Mouse (Mus musculus) cerebellum, postnatal 25 days (tissue): Measurements from ENCODE around the gene Gsto2.
"Not testable (repeated sequence)": the region's sequence is repeated elsewhere in the genome, so short reads cannot be mapped to it uniquely, and the experiment has no call there.

Experiments used
- DNase-seq, 2 experiments: peaks; one replicate each; pipeline ENCODE4 v3.0.0; 2021; ENCODE audit warnings: mixed read lengths in 2 of 2

Gsto2 gene

DNA sequence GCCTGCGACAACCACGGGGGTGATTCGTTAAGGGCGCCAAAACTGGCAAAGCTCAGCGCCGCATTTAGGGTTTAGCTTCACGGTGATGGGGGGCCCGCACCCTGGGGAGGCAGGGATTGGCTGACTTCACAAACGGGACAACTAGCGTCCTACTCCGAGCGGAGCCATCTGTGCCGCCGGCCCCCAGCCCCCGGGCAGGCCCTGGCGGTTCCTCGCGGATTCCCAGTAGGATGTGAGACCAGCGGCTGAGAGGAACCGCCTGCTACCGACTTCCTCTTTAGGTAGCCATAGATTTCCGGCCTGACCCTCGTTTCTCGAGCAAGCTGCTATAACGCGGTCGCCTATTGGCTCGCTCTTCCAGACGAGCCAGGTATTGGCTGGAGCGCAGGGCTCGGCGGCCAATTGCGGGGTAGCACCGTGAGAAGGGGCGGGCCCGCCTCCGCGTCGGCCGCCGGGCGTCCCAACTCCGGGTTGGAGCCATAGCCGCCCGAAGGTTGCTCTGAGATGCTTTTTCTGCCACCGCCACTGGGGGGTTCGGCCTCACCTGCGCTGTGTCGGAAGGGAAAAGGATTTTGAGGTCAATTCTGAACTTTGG, at the start of gene Gsto2:
Gene Gsto2, plus strand, starts transcription at position 182 of the 595 bp plus-strand sequence.
- DNase-seq, result peak; percentile 95 to 97

DNA sequence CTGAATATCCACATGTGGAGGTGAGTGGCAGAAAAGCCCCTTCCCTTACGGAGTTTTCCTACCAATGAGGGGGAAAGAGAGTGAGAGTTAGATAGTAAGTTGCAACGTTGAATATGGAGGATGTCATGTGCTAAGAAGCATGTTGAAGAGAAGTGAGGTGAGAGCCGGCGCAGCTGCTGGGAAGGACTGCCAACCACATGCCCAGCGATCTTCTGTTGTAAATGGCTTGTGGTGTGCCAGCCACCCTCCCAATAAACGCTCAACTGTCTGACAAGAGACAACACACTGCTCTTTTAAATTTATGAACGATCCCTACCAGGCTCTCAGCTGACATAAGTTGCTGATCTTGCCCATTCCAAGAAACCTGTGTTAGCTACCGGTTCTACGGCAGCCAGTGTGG, 47.6 kb upstream of the Gsto2 start:
- no peak for DNase-seq

DNA sequence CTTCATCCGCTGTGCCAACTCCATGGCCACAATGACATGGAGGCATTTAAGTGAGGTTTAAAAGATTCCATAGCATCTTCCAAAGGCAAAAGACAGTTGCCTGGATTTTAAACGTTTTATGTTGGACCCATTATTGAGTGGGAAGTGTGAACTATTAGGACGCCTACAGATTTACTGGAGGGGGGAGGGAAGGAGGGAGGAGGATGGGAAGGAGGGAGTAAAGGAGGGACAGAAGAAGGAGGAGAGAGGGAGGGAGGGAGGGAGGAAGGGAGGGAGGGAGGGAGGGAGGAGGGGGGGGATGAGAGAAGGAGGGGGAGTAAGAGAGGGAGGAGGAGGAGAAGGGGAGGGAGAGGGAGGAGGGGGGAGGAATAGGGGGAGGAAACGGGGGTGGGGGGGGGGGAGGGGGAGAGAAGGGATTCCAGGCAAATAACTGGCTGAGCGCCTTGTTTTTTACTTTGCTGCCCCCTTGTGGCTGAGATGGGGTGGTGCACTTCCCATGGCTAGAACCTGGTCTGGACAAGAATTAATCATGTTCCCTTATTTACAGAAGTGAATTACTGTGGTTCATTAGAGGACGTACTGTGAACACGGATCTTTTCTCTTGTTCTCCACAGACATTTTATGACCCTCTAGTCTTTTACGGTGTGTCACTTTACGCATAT, 44.4 kb upstream of the Gsto2 start:
- DNase-seq, result peak; percentile 78 to 82

DNA sequence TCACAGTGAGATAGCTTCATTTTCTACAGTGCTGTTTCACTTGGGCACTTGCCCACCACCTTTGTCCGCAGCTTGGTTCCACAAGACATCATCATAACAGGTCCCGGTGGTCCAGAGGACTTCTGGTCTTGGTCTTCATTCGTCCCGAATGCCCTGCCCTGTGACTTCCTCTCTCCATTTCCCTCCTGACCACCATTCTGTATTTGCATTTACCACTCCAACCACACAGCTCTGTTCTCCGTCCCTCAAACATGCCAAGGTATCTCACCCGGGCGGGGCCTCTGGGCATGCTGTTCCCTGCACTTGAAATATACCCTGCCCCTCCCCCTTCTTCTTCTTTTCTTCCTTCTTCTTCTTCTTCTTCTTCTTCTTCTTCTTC, 43.9 kb upstream of the Gsto2 start:
- peak in 1 of 2 experiments; percentile 7 for DNase-seq

DNA sequence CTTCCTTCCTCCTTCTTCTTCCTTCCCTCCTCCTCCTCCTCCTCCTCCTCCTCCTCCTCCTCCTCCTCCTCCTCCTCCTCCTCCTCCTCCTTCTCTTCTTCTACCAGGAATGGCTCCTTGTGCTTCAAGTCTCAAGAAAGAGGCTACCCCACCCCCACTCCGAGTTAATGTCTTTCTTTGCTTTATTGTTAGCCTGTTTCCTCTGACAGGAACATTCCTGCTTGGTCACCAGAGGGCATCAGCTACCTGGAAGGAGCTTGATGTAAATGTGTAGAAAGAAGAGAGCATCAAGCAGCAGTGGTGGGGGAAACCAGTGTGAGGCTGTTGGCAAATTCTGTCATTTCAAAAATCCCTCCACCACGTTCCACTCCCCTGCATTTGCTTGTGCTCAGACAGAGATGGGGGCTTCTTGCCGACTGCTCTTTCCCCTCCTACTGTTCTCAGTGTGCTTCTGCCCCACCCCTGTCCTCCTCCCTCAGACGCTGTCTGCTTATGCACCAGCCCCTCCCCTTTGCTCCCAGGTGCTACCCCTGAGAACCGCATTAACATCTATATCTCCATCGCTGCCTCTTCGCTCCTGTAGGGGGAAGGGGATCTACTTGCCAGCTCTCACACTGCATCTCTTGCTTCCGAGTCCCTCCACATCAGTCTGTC, 43.1 kb upstream of the Gsto2 start:
- peak in 1 of 2 experiments; percentile 19 for DNase-seq

DNA sequence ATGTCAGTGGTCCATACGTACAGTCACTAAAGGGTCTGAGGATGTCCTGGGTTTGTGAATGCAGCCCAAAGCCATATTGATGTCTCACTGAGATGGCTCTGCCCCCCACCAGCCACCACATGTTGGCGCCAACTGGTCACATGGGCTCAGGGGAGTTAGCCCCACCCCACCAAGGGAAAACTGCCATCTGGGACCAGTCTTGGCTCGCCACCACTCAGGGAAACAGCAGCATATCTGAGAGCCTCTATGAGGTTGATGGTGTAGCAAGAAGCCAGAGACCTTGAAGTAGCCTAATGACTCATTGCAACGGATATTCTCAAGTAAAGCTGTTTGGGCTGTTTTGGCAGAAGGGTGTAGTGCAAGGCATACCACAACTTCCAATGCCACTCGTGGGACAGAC, 41.3 kb upstream of the Gsto2 start:
- no peak for DNase-seq

DNA sequence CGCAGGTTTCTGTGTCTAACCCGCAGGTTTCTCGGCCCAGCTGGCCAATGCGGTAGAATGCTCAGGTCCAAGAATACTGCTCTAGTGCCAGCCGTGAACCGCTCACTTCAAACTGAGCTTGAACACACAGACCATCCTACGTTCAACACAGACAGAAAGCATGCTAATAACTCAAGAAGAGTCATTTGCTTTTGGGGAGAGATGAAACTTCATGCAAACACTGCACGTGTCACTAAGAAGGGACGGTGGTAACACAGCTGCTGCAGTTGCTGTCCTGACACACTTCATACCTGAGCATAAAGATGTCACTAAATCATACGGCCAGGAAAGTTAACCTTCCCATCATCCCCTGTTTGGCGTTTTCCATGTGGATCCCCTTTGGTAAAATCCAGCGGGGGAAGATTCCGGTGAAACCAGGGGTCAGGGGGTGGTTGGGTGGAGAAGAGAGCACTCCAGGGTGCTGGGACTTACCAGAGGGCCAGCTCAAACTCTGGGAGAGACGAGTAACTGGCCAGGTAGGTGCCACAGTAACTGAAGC, 35.4 kb upstream of the Gsto2 start:
- no peak for DNase-seq

DNA sequence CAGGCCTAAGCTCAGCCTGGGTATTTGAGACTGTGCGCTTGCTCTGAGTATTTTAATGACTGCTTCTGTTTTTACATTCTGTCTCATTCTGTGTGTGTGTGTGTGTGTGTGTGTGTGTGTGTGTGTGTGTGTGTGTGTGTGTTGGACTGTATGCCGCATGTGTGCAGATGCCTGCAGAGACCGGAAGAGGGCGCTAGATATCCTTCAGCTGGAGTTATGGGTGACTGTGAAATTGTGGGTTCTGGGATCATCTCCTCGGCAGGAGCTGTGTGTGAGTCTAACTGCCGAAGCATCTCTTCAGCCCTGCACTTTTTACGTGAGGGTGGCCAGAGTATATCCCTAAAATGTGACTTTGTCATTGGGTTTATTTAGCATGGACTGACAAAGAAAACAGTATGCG, 34.2 kb upstream of the Gsto2 start:
- DNase-seq, result no peak

DNA sequence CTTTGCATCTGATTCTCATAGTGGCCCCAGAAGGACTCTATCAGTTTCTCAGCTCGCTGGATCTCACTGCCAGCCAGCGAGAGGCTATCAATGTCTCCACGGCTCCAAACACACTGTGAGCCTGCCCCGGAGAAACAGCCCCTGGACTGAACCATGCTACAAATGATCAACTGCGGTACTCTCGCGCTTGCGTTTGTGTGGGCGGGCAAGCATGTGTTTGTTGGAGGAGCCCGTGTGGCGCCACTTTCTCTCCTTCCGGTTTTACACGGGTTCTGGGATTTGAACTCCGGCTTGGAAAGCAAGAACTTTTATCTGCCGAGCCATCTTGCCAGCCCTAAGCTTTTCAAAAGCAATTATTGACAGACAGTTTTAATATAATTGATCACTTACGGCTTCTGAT, 33.0 kb upstream of the Gsto2 start:
- DNase-seq, result no peak

DNA sequence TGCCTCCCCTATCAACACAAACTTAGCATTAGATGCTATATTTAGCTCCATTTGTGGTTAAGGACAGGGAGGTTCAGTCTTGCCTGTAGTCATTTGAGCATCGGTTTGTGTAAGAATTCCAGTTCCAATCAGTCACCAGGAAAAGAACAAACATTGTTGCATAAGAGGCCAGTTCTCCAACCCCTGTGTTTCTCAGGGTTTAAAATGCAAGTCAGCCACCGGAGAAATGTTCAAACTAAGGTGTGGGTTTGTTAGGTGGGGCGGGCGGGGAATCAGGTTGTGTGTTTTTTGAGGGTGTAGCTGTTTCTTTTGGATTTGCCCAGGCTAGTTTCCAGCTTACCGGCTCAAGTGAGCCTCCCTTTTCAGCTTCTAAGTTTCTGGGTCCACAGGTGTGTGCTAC, 30.7 kb upstream of the Gsto2 start:
- DNase-seq, result no peak

DNA sequence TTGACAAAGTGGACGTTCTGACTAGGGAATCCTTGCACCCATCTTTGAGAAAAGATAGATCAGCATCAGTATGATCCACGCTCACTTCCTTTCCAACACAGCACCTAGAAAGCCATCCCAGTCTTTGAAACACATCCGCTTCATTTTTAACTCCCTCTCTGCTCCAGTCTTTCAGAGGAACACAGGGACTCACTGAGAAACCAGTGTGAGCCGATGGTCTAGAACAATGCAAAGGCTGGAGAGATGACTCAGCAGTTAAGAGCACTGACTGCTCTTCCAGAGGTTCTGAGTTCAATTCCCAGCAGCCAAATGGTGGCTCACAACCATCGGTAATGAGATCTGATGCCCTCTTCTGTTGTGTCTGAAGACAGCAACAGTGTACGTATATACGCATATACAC, 29.6 kb upstream of the Gsto2 start:
- no peak for DNase-seq

DNA sequence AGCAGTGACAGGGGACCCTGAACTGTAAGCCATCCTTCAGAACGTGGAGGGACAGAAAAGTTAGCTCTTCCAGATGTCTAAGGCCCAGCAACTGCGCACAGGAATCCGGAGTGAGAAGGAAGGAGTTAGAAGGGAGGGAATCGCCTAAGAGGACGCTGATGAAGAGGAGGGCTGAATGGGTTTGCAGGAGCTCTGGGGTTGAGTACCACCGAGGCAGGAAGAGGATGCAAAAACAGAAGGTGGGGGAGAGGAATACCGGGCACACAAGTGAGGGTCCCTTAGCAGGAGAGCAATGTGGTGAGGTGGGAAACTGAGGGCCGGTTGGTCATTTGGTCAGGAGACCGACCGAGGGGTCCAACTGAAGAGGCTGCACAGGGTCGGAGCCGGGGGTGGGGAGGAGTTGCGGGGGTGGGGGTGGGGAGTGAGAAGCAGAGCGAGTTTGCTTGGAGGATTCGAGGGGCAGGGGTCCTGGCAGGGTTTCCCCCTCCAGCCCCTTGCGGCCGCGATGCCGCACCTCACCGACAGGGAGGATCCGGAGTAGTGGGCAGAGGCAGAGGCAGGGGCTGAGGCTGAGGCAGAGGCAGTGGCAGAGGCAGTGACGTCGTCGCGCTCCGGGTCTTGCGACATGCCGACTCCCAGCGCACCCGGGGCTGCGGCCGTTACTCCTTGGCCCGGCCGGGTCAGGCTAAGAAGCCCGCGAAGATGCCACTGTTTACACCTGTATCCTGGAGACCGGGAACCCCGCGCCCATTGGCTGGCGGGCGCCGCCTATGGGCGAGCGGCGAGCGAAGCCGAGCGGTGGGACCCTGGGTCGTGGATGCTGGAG, 28.4 kb upstream of the Gsto2 start:
- peak; percentile 67 to 78 for DNase-seq

DNA sequence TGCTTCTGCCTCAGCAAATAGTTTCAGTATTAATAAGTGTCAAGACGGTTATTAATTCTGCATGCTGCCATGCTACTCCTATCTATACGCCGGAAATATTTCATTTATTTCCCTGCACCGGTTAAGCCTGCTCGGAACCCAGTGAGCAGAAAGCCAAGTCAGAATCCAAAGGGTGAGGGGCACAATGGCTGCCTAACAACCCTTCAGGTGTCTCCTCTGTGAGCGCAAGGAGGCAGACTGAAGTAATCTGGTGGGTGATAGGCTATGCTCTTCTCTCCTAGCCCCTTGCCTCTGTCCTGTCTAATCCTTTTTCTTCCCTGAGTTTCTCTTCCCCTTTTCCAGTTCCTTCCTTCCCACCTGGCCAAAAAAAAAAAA, 27.8 kb upstream of the Gsto2 start:
- no peak for DNase-seq

DNA sequence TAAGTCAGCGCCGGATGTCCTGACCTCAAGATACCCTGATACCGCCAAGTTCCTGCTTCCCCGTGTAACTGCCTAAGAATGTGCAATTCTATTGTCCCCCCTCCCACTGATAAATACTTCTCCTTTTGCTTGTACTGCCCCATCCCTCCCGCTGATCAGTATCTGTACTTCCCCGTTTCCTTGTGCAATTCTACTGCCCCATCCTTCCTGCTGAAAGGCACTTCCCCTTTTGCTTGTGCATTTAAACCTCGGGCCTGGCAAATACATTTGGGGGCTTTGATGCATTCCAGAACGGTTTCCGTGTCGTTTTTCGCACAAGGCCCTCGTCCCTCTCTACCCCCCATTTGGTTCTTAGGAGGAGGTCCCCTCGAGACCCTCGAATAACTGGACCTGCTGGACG, 24.1 kb upstream of the Gsto2 start:
- not testable (repeated sequence) for DNase-seq

DNA sequence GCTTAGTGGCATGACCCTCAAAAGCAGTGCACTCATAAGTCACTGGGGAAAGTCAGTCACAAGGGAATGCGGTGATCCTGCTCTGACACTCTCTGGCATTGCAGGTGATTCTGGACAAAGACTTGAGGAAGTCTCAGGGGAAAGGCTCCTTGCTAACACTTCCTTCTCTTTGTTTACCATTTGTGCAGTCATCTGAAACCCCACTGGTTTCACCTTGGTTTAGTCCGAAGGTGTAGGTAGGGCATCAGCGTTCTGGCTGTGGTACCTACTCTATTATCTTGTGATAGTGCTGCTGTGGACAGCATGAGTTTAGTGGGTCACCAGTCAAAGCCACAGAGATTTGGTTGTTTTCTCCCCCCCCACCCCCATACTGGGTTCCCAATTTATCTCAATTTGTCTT, 15.6 kb upstream of the Gsto2 start:
- DNase-seq, result no peak

DNA sequence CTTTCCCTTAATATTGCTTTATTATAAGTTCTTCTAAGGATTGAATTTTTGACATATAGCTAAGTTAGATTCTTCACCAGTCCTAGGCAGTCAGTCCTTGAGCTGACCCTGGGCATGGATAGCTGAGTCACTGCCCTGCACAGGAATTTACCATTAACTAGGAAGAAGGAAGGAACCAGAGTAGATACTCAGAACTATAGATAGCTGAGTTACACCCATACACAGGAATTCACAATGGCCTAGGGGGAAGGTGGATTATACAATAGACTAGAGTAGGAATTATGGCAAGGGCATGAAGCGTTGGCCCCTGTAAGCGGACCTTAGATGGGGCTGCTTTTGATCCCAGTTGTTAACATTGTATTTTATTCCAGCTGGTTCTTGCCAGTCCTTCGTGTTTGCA, 13.2 kb upstream of the Gsto2 start:
- DNase-seq, result not testable (repeated sequence)

DNA sequence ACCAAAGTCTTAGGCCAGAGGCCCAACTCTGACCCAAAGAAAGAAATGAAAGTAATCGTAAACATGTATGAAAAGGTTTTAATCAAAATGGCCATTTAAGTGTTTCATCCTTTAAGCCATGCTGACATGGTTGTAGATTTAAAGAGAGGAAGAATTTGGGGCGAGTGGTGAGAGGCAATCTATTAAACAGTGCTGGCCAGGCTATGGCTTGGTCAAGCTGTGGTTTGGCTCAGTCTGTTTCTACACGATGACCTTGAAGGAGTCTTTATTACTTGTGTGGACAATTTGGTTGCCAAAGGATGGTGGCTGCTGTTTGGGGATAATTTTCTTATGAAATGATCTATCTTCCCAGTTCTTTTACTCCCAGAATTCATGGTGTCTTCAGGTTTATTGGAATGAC, 12.3 kb upstream of the Gsto2 start:
- no peak for DNase-seq

DNA sequence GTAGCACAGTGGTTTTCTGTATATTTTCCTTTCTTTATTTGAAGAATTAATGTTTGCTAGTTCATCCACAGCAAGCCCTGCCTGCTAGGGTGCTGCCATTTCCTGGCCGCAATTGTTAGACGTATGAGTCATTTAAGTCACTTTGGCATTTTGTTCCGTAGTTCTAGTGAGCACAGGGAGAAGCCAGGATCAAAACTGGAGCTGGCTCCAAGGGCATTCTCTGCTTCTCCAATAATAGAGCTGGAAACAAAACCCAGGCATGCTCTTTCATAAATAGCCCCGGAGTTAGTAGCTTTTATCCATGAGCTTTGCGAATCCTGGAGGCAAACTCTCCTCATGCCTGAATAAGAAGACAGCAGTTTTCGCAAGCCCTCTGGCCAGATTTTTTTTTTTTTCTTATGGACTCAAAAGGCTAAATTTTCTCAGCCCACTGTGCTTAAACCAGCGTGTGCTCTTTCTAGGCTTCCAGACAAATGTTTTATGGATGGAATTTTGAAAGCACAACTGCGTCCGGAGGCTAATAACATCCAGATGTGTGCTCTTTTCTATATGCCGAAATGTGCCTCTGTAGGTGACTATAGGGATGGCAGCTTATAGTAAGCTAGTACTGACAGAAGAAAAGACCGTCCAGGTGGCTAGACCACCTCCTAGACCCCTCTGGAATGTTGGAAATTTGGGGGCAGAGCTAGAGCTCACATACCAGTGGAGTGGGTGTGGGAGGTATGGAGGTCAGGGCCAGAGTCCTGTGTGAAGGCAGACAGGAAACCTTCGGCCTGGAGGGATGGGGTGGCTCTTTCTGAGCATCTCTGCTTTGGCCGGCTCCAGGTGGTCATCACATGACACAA, 11.2 kb upstream of the Gsto2 start:
- DNase-seq, result no peak

DNA sequence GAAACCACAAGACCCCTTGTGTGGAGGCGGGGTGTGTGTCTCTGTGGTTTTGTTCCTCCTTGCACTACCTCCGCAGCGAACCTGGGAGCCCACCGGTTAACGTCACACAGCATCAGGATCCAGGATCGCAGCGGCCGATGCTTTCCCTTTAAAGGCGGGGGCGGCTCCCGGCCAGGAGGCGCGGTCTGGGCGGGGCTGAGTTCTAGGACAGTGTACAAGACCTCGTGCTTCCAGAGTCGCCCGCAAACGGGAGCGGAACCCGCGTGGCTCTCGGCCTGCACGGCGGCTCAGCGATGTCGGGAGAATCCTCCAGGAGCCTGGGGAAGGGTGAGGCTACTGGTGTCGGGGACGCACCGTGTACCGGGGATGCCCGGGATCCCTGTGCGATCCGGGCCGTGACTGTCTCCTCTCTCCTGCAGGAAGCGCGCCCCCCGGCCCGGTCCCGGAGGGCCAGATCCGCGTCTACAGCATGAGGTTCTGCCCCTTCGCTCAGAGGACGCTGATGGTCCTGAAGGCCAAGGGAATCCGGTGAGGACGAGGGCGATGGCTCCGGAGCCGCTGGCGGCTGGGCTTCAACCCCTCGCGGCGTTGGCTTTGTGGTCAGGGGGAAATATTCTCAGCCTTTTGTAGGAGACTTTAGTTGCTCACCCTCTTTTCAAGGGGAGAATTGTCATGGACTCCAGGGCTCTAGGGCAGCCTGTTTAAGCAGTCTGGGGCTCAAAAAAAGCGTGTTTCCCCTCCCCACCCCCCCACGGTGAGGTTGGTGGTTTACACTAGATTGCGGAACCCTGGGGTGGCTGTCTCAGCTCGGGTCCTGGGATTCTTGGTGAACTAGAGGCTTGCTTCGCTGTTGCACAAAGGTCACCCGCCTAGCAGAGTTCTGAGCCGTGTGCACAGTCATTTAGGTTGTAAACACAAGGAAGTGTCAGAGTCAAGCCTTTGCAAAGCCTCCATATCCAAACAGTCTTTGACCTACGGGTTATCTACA, 10.2 kb upstream of the Gsto2 start, which contains the start of gene Gsto1:
Gene Gsto1, plus strand, starts transcription at position 175 of the 988 bp plus-strand sequence.
- peak; percentile 92 to 94 for DNase-seq

DNA sequence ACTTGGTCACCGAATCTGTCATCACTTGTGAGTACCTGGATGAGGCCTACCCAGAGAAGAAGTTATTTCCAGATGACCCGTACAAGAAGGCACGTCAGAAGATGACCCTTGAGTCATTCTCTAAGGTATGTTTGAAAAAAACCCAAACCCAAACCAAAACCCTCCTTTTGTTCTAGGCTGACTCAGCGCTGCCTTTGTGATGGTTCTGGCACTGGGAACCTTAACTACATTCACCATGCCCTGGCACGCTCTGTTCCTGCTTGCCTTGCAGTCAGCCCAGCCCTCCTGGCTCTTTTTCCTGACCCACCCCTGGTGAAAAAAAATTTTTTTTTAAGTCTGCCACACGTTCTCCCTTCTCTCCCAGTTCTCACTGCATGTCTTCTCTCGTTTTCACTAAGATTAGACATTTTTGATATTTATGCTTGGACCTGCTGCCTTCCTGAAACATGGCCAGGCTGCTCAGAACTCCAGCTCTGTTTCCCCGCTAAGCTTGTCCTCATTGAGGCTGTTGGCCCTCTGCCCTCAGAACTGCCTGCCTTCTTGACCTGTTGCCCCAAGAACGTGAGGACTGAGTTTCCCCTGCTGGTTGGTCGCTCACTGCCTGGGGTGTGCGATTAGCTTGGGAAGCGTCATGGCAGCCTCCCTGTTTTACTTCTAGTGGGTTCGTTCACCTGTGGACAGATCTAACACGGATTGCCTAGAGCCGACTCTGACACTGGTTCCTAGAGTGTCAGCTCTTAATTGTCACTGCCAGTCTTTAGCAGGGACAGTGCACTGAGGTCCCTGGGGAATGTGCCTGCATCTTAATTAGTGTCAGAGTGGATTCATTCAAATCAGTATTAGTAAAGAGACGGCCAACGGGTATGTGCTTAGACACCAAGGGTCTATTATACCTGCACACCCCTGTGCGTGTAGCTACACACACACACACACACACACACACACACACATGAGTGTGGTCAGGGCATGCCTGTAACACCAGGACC, 7.1 kb upstream of the Gsto2 start:
- no peak for DNase-seq
